Mouse (Mus musculus): ENCODE results near the gene Cyp17a1. TPM values are rescaled to one million over a fixed set of nuclear protein-coding genes. Genes with fewer than 3 reads are reported as not detected.
A peak's percentile ranks its signal among the peaks of the same experiment; 100 is the strongest.

Gene Cyp17a1
- polyA plus RNA-seq, 1 experiment from 2014 or later, result not detected

GRCm38 (mm10) chr19:46646041-46646481, 26.9 kb downstream of the Cyp17a1 start:
- Histone ChIP-seq H3K27me3 (ENCODE audit: insufficient read depth, low read length) (no peaks in the 10 kb centered on the region), H3K36me3 (ENCODE audit: insufficient read depth, low read length) (peaks cover 3% of the 10 kb centered on the region; the same call in 1 of the 2 replicates), H3K4me3 (replicated peaks; ENCODE audit: low read depth, low read length) (no peak overlapping the region), H3K27ac (peak overlapping the region; percentile 81), H3K9me3 (replicated peaks; ENCODE audit: low read length) (no peaks in the 10 kb centered on the region), H3K4me2 (ENCODE audit: low read length) (no peak overlapping the region), H3K4me1 (replicated peaks; ENCODE audit: insufficient read depth, low read length) (peaks cover 53% of the 10 kb centered on the region), H3K9ac (ENCODE audit: low read depth, low read length) (no peak overlapping the region)
- 53% methylated on average over 12 of the region's 12 CpGs for WGBS
- ATAC-seq (replicated peaks; ENCODE audit: low FRiP score, low read depth) (peak; percentile 65; the same call in 1 of the 2 replicates), DNase-seq (ENCODE audit: low spot score) (no peak)
- TF ChIP-seq CTCF (IDR thresholded peaks at IDR 0.05; ENCODE audit: low read depth), result no peak

- TF ChIP-seq CTCF (IDR thresholded peaks at IDR 0.05; ENCODE audit: low read depth), result 0 out of 2 replicates have a peak, but pooled peaks have one; percentile 5
- Histone ChIP-seq H3K4me1 (replicated peaks; ENCODE audit: insufficient read depth, low read length) (peaks cover 58% of the 10 kb centered on the region), H3K27ac (peak overlapping the region; percentile 81), H3K9me3 (replicated peaks; ENCODE audit: low read length) (no peaks in the 10 kb centered on the region), H3K27me3 (ENCODE audit: insufficient read depth, low read length) (no peaks in the 10 kb centered on the region), H3K36me3 (ENCODE audit: insufficient read depth, low read length) (peaks cover 3% of the 10 kb centered on the region; the same call in 1 of the 2 replicates), H3K9ac (ENCODE audit: low read depth, low read length) (0 out of 2 replicates have a peak overlapping the region, but pooled peaks have one; percentile 18), H3K4me3 (replicated peaks; ENCODE audit: low read depth, low read length) (no peak overlapping the region), H3K4me2 (ENCODE audit: low read length) (no peak overlapping the region)
- DNase-seq (ENCODE audit: low spot score) (peak; percentile 80), ATAC-seq (replicated peaks; ENCODE audit: low FRiP score, low read depth) (0 out of 2 replicates have a peak, but pooled peaks have one; percentile 5)
- 15% methylated on average over 12 of the region's 12 CpGs for WGBS
Observed at GRCm38 (mm10) chr19:46644793-46645602, 28.0 kb downstream of the Cyp17a1 start.

GRCm38 (mm10) chr19:46644343-46644792, 28.6 kb downstream of the Cyp17a1 start:
- 50% methylated on average over 10 of the region's 10 CpGs for WGBS
- 0 out of 2 replicates have a peak, but pooled peaks have one; percentile 16 for ATAC-seq (replicated peaks; ENCODE audit: low FRiP score, low read depth)
- no peak for TF ChIP-seq CTCF (IDR thresholded peaks at IDR 0.05; ENCODE audit: low read depth)
- H3K9me3 ChIP-seq (replicated peaks; ENCODE audit: low read length), result no peaks in the 10 kb centered on the region
- no peaks in the 10 kb centered on the region for H3K27me3 ChIP-seq (ENCODE audit: insufficient read depth, low read length)
- peak overlapping the region; percentile 81 for H3K27ac ChIP-seq
- no peak overlapping the region for H3K4me2 ChIP-seq (ENCODE audit: low read length)
- H3K4me1 ChIP-seq (replicated peaks; ENCODE audit: insufficient read depth, low read length), result peaks cover 58% of the 10 kb centered on the region
- DNase-seq (ENCODE audit: low spot score), result no peak
- H3K4me3 ChIP-seq (replicated peaks; ENCODE audit: low read depth, low read length), result no peak overlapping the region
- H3K9ac ChIP-seq (ENCODE audit: low read depth, low read length), result 0 out of 2 replicates have a peak overlapping the region, but pooled peaks have one; percentile 18
- peaks cover 3% of the 10 kb centered on the region; the same call in 1 of the 2 replicates for H3K36me3 ChIP-seq (ENCODE audit: insufficient read depth, low read length)

- 71% methylated on average over 5 of the region's 5 CpGs for WGBS
- no peak for ATAC-seq (replicated peaks; ENCODE audit: low FRiP score, low read depth)
- peaks cover 58% of the 10 kb centered on the region for H3K4me1 ChIP-seq (replicated peaks; ENCODE audit: insufficient read depth, low read length)
Observed at GRCm38 (mm10) chr19:46643236-46643635, 29.7 kb downstream of the Cyp17a1 start.

GRCm38 (mm10) chr19:46642136-46642753, 30.7 kb downstream of the Cyp17a1 start:
- Histone ChIP-seq H3K9me3 (replicated peaks; ENCODE audit: low read length) (no peaks in the 10 kb centered on the region), H3K9ac (ENCODE audit: low read depth, low read length) (0 out of 2 replicates have a peak overlapping the region, but pooled peaks have one; percentile 43), H3K4me3 (replicated peaks; ENCODE audit: low read depth, low read length) (no peak overlapping the region), H3K36me3 (ENCODE audit: insufficient read depth, low read length) (peaks cover 4% of the 10 kb centered on the region; the same call in 1 of the 2 replicates), H3K4me2 (ENCODE audit: low read length) (peak overlapping the region; percentile 8; the same call in 1 of the 2 replicates), H3K27ac (peak overlapping the region; percentile 88), H3K4me1 (replicated peaks; ENCODE audit: insufficient read depth, low read length) (peaks cover 60% of the 10 kb centered on the region), H3K27me3 (ENCODE audit: insufficient read depth, low read length) (no peaks in the 10 kb centered on the region)
- ATAC-seq (replicated peaks; ENCODE audit: low FRiP score, low read depth), result no peak
- 49% methylated on average over 22 of the region's 22 CpGs for WGBS
- DNase-seq (ENCODE audit: low spot score), result no peak
- no peak; the same call in 1 of the 2 replicates for TF ChIP-seq CTCF (IDR thresholded peaks at IDR 0.05; ENCODE audit: low read depth)

More at GRCm38 (mm10) chr19:46643236-46643635, 29.7 kb downstream of the Cyp17a1 start:
- TF ChIP-seq CTCF (IDR thresholded peaks at IDR 0.05; ENCODE audit: low read depth), result no peak
- Histone ChIP-seq H3K27me3 (ENCODE audit: insufficient read depth, low read length) (no peaks in the 10 kb centered on the region), H3K27ac (peak overlapping the region; percentile 88; the same call in 1 of the 2 replicates), H3K9ac (ENCODE audit: low read depth, low read length) (no peak overlapping the region), H3K36me3 (ENCODE audit: insufficient read depth, low read length) (no peaks in the 10 kb centered on the region; the same call in 1 of the 2 replicates), H3K9me3 (replicated peaks; ENCODE audit: low read length) (no peaks in the 10 kb centered on the region), H3K4me2 (ENCODE audit: low read length) (no peak overlapping the region), H3K4me3 (replicated peaks; ENCODE audit: low read depth, low read length) (no peak overlapping the region)
- no peak for DNase-seq (ENCODE audit: low spot score)

Data from kidney, postnatal 0 days (tissue).